Mouse (Mus musculus) liver, adult 2 months (tissue): ENCODE measurements around the gene Dapk3. TPM values are rescaled to one million over a fixed set of nuclear protein-coding genes. Genes with fewer than 3 reads are reported as not detected.

ENCODE experiments used
- DNase-seq: peaks from one replicate; pipeline ENCODE4 v3.0.0-alpha.2; 2011; ENCODE audit warnings: low read depth, low spot score; ENCODE audit errors: extremely low read depth
- H3K27ac ChIP-seq: fragments of 200-500 bp; replicated peaks from 2 replicates; pipeline ENCODE4 v1.5.1; 2012; ENCODE audit warnings: low read depth, mild to moderate bottlenecking, control low read depth, inconsistent platforms, low read length; ENCODE audit not compliant: insufficient read depth
- H3K27me3 ChIP-seq: fragments of 200-500 bp; 2 replicates; pipeline ENCODE4 v1.6.1; 2012; ENCODE audit warnings: mild to moderate bottlenecking, moderate library complexity, low read length, inconsistent platforms; ENCODE audit not compliant: control insufficient read depth, insufficient read depth
- H3K36me3 ChIP-seq: fragments of 200-500 bp; 2 replicates; pipeline ENCODE4 v1.6.1; 2012; ENCODE audit warnings: low read length, inconsistent platforms; ENCODE audit not compliant: control insufficient read depth, insufficient read depth
- H3K4me1 ChIP-seq: fragments of 200-500 bp; 2 replicates; pipeline ENCODE4 v1.6.1; 2011; ENCODE audit warnings: low read length; ENCODE audit not compliant: control insufficient read depth, insufficient read depth
- H3K4me3 ChIP-seq: fragments of 200-500 bp; 2 replicates; pipeline ENCODE4 v1.5.1; 2011; ENCODE audit warnings: low read depth, mild to moderate bottlenecking, control low read depth, low read length, moderate library complexity; ENCODE audit not compliant: insufficient read depth
- H3K79me2 ChIP-seq: fragments of 200-500 bp; 2 replicates; pipeline ENCODE4 v1.6.1; 2012; ENCODE audit warnings: inconsistent platforms, mild to moderate bottlenecking, low read length, moderate library complexity; ENCODE audit not compliant: control insufficient read depth, insufficient read depth
- H3K9ac ChIP-seq: fragments of 200-500 bp; 2 replicates; pipeline ENCODE4 v1.6.1; 2012; ENCODE audit warnings: low read depth, mild to moderate bottlenecking, control low read depth, inconsistent platforms, low read length
- CTCF ChIP-seq: fragments of 200-500 bp; IDR thresholded peaks from 2 replicates; pipeline ENCODE4 v1.5.1; 2011; ENCODE audit warnings: low read depth, low read length, control low read depth
- POLR2A ChIP-seq: fragments of 200-500 bp; IDR thresholded peaks from 2 replicates; pipeline ENCODE4 v1.6.1; 2011; ENCODE audit warnings: low read length, control low read depth; ENCODE audit not compliant: insufficient read depth; ENCODE audit errors: extremely low read depth
- WGBS: fragments of 180-500 bp; shearing (Covaris S2); methylation state at CpG from one replicate; pipeline ENCODE4 v1.1.7; 2018; 5-methylcytosine and 5-hydroxymethylcytosine counted together
- polyA plus RNA-seq: library from polyadenylated mRNA; depleted of rRNA; stranded (reverse); fragments of >200 nt; gene quantifications from 2 replicates; pipeline ENCODE4 v1.2.3, GENCODE M21; 2012
- total RNA-seq: library from RNA; depleted of rRNA; stranded (reverse); fragments of >200 nt; gene quantifications from 2 replicates; pipeline ENCODE4 v1.2.3, GENCODE M21; 2014

Dapk3 gene
- total and polyA plus RNA-seq, 2 experiments = 14.1 to 44.2 TPM

DNA sequence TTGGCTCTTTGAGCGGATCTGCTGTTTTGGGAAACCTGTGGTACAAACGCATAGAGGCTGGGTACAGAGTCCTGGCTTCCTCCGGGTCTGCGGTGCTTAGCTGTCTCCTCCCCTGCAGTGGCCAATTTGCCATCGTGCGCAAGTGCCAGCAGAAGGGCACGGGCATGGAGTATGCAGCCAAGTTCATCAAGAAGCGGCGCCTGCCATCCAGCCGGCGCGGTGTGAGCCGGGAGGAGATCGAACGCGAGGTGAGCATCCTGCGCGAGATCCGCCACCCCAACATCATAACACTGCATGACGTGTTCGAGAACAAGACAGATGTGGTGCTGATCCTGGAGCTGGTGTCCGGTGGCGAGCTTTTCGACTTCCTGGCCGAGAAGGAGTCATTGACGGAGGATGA is 7.0 kb downstream of the Dapk3 start:
- H3K27me3 ChIP-seq = no peaks in the 10 kb centered on the region
- no peaks in the 10 kb centered on the region for H3K36me3 ChIP-seq

DNA sequence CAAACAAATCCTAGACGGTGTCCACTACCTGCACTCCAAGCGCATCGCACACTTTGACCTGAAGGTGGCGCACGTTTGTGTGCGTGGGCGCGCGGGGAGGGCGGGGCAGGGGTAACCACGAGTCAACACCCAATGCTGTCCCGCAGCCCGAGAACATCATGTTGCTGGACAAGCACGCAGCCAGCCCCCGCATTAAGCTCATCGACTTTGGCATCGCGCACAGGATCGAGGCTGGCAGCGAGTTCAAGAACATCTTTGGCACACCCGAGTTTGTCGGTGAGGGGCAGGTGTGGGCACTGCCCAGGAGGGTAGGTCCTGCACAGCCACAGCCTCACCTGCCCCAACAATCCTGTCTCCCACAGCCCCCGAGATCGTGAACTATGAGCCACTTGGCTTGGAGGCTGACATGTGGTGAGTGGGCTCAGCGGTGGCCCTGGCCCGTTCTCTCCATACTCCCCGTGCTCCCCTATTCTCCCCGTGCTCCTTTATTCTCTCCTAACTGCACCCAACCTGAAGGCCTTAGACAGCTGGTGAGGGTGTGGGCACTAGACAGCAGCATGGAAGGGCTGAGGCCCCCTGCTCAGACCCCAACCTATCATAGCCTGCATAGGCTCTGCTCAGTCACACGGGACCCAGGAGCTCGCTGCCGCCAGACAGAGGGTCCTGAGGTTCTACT is 7.6 kb downstream of the Dapk3 start:
- H3K27ac ChIP-seq = no peak overlapping the region

More for the DNA sequence above, 7.0 kb downstream of the Dapk3 start:
- Histone ChIP-seq H3K4me1 (peaks cover 6% of the 10 kb centered on the region), H3K27ac (no peak overlapping the region), H3K4me3 (no peak overlapping the region), H3K79me2 (no peaks in the 10 kb centered on the region; the same call in 1 of the 2 replicates), H3K9ac (no peak overlapping the region)
- no peak for DNase-seq
- WGBS = 93% methylated on average over 26 of the region's 26 CpGs
- TF ChIP-seq POLR2A (no peak), CTCF (no peak)

DNA sequence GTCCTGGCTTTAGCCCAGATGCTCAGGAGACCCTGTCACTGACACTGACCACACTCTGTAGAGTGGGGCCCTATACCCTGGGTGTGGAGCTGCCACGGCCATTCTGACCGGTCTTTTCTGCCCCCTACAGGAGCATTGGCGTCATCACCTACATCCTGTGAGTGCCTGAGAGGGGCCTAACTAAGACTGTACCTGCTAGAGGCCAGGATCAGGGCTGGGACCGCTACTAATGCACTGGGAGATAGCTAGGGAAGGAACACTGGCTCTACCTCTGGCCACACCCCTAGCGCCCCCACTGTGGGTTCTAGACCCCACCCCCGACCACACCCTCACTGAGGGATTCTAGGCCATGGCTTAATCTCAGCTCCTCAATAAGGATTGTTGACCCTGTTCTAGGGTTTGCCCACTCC is 8.1 kb downstream of the Dapk3 start:
- Histone ChIP-seq H3K27me3 (no peaks in the 10 kb centered on the region), H3K36me3 (no peaks in the 10 kb centered on the region), H3K9ac (no peak overlapping the region), H3K79me2 (no peaks in the 10 kb centered on the region; the same call in 1 of the 2 replicates), H3K27ac (no peak overlapping the region), H3K4me3 (no peak overlapping the region), H3K4me1 (peaks cover 6% of the 10 kb centered on the region)
- WGBS = 67% methylated on average over 6 of the region's 6 CpGs
- TF ChIP-seq POLR2A (no peak), CTCF (peak; percentile 63)
- DNase-seq = no peak

More for the DNA sequence above, 7.6 kb downstream of the Dapk3 start:
- H3K4me1 ChIP-seq = peaks cover 6% of the 10 kb centered on the region
- H3K36me3 ChIP-seq = no peaks in the 10 kb centered on the region
- no peak for DNase-seq
- no peak for TF ChIP-seq POLR2A
- peak; percentile 50 for TF ChIP-seq CTCF
- no peak overlapping the region for H3K4me3 ChIP-seq
- no peaks in the 10 kb centered on the region; the same call in 1 of the 2 replicates for H3K79me2 ChIP-seq
- 78% methylated on average over 31 of the region's 31 CpGs for whole genome bisulfite sequencing
- H3K9ac ChIP-seq = no peak overlapping the region
- H3K27me3 ChIP-seq = no peaks in the 10 kb centered on the region

DNA sequence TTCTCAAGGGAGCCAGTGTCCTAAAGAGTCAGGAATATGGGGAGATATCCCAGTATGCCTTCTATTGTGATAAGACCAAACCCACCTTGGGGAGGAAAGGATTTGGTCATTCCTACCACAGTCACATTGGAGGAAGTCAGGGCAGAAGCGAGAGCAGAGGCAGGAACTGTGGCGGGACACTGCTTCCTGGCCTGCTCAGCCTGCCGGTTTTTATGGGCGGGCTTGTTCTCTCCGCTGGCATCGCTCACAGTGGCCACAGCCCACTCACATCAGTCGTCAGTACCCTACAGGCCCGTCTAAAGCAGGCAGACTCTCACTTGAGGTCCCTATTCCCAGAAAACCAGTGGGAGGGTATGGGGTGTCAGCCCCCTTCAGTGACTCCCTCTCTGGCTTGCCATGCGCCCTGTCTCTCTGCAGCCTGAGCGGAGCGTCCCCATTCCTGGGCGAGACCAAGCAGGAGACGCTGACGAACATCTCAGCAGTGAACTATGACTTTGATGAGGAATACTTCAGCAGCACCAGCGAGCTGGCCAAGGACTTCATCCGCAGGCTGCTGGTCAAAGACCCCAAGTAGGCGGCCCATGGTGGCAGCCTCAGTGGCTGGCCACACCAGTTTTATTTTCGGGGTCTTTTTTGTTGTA is 8.7 kb downstream of the Dapk3 start:
- WGBS = 76% methylated on average over 18 of the region's 18 CpGs
- H3K36me3 ChIP-seq = no peaks in the 10 kb centered on the region
- no peaks in the 10 kb centered on the region; the same call in 1 of the 2 replicates for H3K79me2 ChIP-seq
- H3K4me3 ChIP-seq = no peak overlapping the region
- DNase-seq = no peak
- H3K4me1 ChIP-seq = peaks cover 6% of the 10 kb centered on the region
- peak overlapping the region; percentile 9; the same call in 1 of the 2 replicates for H3K9ac ChIP-seq
- H3K27me3 ChIP-seq = no peaks in the 10 kb centered on the region
- H3K27ac ChIP-seq = no peak overlapping the region
- no peak for TF ChIP-seq POLR2A
- no peak for TF ChIP-seq CTCF

DNA sequence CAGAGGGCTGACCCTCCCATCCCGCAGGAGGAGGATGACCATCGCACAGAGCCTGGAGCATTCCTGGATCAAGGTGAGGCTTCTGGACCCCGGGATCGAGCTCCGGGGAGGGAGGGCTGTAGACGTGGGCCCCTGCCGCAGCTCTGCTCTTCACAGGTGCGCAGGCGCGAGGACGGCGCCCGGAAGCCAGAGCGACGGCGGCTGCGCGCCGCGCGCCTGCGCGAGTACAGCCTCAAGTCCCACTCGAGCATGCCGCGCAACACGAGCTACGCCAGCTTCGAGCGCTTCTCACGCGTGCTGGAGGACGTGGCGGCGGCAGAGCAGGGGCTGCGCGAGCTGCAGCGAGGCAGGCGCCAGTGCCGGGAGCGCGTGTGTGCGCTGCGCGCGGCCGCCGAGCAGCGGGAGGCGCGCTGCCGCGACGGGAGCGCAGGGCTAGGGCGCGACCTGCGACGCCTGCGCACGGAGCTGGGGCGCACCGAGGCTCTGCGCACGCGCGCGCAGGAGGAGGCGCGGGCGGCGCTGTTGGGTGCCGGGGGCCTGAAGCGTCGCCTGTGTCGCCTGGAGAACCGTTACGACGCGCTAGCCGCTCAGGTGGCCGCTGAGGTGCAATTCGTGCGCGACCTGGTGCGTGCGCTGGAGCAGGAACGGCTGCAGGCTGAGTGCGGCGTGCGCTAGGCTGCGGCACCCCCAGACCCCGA is 9.6 kb downstream of the Dapk3 start:
- H3K27me3 ChIP-seq = no peaks in the 10 kb centered on the region

More for the DNA sequence above, 9.6 kb downstream of the Dapk3 start:
- H3K27ac ChIP-seq = peak overlapping the region; percentile 88
- peak overlapping the region; percentile 98 for H3K9ac ChIP-seq
- TF ChIP-seq CTCF (0 out of 2 replicates have a peak, but pooled peaks have one; percentile 1), POLR2A (no peak)
- H3K36me3 ChIP-seq = no peaks in the 10 kb centered on the region
- peak overlapping the region; percentile 90 for H3K4me3 ChIP-seq
- DNase-seq = peak; percentile 52
- no peaks in the 10 kb centered on the region for H3K79me2 ChIP-seq
- H3K4me1 ChIP-seq = peaks cover 6% of the 10 kb centered on the region
- WGBS = under 1% methylated on average over 80 of the region's 93 CpGs
